Mouse (Mus musculus) 3T3-L1 (cell line): ENCODE results near the gene Scarb2.

ENCODE experiments used
- DNase-seq: peaks from one replicate; pipeline ENCODE4 v3.0.0-alpha.2; 2015; ENCODE audit warnings: low read depth, low spot score

The Scarb2 gene

DNA sequence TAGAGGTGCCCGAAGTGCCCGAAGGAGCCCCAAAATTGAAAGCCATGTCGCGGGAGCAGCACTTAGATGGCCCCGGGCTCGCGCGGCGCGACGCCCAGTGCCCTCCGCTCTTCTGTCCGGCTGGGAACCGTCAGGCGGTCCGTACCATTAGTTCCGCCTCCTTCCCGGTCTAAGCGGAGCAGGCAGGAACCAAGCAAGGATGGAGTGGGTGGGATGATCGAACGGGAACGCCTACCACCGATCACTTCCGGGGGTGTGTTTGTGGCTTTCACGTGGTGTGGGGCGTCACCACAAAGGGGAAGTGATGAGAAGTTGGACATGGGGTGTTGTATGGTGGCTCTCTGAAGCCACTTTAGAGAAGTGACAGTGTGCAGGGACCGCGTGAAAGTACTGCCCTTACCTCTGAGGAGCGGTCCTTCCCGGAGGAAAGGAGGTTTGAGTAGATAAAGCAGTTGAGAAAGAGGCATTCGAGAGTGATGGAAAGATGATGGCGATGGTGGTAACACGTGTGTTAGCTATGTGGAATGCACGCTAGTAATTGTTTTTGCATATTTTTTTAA is 71.5 kb downstream of the Scarb2 start, which contains the start of gene Nup54:
Gene Nup54, minus strand, starts transcription at position 195 of the 560 bp plus-strand sequence.
- DNase-seq = peak; percentile 98

- DNase-seq = peak; percentile 31
These were observed 72.1 kb downstream of the Scarb2 start for GRCm38 (mm10) chr5:92434571-92434985.

GRCm38 (mm10) chr5:92434070-92434469 is 72.6 kb downstream of the Scarb2 start:
- DNase-seq = peak; percentile 36

DNA sequence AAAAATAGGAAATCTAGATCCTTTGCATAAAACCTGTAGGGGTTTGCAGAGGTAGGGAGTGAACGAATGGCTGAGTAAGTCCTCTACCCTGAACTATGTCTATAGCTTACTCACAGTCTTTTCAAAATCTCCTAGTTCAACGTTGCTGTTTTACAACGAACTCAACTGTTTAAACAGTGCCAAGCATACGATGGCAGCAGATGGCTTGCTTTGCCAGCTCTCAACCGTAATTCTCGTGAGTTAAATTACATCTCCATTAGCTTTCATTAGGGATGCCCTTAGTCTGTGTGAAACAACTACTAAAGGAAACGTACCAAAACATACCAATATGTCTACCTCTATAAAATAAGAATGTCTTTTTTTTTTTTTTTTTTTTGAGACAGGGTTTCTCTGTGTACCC is 75.0 kb downstream of the Scarb2 start:
- DNase-seq = no peak

DNA sequence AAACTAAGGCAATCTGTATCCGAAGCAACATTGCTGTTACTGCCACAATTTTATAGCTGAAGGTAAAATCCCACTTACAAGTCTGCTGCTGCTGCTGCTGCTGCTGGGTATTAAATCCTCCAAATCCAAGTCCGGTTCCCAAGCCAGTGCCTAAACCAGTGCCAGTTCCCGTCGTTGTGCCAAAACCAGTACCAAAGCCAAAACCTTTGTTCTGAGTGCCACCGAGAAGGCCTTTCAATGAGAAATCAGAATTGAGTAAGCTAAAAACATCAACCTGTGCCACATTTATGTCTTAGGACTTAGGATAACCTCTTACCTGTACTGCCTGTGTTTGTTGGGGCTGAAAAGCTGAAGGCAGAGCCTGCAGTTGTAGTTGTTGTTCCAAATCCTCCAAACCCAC is 75.9 kb downstream of the Scarb2 start:
- DNase-seq = no peak

DNA sequence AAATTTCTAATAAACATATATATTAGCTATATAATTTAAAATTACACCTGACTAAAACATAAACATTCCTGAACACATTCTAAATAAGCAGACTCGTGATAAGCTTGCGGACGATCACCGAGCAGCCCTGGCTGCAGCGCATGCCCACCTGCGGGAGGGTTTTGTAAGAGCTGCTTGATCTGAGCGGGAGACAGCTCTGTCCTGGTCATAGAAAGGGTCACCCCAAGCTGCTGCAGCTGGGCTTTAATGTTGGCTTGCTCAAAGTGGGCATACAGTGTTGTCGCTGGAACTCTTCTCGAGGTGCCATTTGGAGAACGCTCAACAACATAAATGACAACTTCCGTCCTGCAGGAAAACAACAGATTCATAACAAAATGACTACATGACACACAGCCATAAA is 82.5 kb downstream of the Scarb2 start:
- DNase-seq = no peak

GRCm38 (mm10) chr5:92413982-92414375 is 92.7 kb downstream of the Scarb2 start:
- no peak for DNase-seq

GRCm38 (mm10) chr5:92413271-92413981 is 93.2 kb downstream of the Scarb2 start:
- no peak for DNase-seq

DNA sequence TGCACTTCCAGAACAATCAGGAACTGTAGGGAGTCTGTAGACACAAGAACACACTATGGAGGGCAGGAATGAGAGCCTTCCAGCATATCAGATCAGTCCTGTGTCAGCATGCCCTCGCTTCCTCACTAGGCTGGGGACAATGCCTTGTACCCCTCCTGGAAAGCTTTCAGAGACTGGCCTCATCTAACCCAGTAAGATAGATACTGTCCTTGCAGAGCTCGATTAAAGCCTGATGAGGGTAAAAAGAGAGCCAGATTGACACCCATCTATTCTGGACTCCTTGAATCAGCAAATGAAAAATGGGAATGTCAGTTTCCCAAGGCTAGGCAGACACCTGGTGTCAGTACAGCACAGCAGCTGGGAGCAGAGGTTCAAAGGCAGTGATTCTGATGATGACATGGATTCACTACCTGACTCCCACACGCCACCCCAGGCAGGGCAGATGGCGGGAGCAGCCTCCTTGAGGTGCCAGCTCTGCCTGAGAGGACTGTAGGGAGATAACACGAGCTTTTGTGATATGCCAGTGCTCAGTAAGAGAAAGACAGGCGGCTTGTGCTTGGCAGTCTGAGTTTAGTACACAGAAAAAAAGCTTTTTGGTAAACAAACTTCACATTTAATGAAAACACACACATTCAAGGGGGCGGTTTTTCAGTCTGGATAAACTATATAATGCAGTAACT is 95.0 kb downstream of the Scarb2 start:
- no peak for DNase-seq

DNA sequence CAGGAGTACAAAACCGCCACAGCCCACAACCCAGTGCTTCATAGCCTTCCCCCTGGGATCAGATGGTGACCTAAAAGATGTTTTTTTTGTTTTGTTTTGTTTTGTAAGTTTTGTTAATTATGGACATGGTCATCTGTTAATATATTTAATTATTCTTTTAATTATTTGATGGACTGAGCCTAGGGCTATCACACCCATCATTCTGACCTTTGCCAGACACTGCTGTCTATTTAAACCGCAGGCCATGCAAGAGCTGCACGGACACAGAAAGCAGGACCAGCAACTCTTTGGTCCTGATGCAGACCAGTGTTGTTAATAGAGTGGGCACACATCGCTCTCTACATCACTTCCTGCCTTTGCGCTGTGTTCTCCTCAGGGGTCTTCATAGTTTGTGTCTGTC is 96.1 kb downstream of the Scarb2 start:
- no peak for DNase-seq

- DNase-seq = no peak
These were observed 97.1 kb downstream of the Scarb2 start for GRCm38 (mm10) chr5:92409361-92410155.

DNA sequence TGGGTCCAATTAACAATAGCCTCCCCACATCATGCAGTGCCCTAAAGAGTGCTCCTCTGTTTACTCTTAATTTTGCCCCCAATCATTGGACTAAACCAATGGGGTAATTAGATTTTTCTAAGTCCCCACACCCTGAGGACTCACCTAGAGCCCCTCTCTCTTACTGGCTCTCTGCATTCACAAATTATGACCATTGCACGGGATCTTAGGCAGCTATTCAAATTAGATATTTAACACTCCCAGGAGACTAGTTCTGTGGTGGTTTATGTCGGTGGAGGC is 102.3 kb downstream of the Scarb2 start:
- DNase-seq = no peak

DNA sequence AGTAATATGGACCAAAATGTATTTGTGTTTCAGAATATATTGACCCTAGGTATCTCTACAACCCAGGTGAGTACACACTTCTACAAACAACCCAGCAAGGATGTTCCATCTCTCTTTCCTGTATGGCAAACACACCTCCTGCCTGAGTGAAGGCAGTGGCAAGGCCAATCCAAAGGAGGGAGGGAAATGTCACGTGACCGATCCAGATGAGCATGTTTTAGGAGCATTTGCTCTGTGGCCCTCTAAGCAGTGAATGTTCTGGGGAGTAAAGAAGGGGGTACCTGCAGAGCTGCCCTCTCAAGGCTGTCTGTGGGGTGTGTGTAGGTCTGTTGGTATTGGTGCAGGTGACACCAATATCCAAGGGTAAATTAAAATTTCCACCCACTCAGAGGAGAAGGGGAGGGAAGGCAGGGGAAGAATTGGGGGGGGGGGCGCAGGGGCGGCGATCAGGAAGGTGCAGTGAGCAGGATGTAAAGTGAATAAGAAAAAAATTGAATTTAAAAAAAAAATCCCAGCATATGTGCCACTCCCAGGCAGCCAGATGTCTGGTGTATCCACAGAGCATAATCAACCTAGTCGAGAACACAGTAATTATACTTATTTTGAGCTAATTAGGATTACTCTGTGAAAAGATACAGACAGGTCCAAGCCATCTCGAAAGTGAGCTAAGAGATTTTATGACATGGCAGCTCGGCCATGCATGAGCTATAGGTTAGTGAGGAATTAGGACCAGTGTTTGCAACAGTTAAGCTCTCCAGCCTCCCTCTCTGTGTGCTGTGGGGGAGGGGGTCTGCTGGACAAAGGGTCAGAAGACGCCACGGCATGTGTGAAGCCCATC is 102.9 kb downstream of the Scarb2 start:
- no peak for DNase-seq

- no peak for DNase-seq
These were observed 103.8 kb downstream of the Scarb2 start for GRCm38 (mm10) chr5:92402816-92403215.

- peak; percentile 93 for DNase-seq
These were observed 108.5 kb downstream of the Scarb2 start for GRCm38 (mm10) chr5:92398153-92398552.

GRCm38 (mm10) chr5:92396476-92396875 is 110.2 kb downstream of the Scarb2 start:
- DNase-seq = no peak

- DNase-seq = no peak
These were observed 110.9 kb downstream of the Scarb2 start for GRCm38 (mm10) chr5:92395764-92396163.

DNA sequence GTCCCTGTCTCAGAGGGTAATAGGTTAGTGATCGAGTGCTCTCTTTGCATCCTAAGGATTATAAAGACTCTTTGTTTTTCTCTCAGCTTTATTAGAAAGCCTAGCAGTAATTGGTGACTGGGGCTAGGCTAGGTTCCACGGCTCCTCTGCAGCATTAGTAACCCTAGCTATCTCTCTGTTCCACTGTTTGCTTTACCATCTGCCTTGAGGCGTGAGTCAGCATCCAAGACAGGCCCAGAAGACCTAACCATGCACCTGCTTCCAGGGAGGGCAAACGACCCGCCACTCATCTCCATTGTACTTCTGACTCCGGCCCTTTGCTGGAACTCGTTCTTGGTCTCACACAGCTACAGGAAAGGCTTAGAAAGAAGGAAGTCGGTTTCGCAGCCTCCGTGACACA is 112.8 kb downstream of the Scarb2 start:
- DNase-seq = no peak

DNA sequence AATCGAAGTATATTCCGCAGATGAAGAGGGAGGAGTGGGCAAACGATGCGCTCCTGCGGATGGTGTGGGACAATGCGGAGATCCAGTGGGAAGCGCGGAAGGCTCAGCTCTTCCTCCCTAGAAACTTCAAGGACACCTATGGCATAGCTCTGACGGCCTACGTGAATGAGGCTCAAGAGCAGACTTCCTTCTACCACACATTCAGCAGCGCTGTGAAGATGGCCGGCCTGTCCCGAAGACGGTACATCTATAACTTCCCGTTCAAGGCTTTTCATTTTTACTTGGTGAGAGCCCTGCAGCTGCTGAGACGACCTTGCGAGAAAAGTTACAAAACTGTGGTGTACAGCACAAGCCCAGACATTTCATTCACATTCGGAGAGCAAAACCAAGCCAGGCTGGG is 114.1 kb downstream of the Scarb2 start:
- no peak for DNase-seq
